Mouse (Mus musculus): Measurements from ENCODE around the gene Shisa6. TPM values are rescaled to one million over a fixed set of nuclear protein-coding genes. Genes with fewer than 3 reads are reported as not detected.

Shisa6 gene
- total RNA-seq (2017): not detected in 2 replicates

DNA sequence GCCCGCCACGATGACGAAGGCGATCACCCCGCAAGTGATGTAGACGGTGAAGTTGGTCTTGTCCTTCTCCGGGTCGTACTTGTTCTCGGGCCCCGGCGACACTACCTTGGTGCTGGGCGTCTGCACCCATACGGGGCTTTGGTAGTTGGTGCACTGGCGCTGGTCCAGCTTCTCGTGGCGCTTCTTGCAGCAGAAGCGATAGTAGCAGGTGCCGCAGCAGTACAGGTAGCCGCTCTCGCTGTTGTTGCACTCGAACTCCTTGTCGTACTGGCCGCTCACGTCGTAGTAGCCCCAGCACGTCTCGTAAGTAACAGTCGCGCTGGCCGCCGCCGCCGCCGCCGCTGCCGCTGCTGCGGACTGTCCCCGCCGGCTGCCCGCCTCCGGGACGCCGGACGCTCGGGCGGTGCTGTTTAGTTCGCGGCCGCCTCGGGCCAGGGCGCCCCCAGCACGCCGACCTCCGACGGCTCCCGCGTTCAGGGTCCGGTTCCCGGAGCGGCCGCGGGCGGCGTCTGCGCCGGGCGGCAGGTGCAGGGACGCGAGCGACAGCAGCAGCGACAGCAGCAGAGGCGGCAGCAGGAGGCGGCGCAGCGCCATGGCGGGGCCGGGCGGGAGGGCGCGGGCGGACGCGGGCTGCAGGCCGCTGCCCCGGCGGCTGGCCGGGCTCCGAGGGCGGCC is at the start of gene Shisa6:
Shisa6 (minus strand) TSS at position 594 of the 675 bp plus-strand sequence.
- no peak for ATAC-seq (replicated peaks; ENCODE audit: low read depth, poor library complexity, severe bottlenecking)

DNA sequence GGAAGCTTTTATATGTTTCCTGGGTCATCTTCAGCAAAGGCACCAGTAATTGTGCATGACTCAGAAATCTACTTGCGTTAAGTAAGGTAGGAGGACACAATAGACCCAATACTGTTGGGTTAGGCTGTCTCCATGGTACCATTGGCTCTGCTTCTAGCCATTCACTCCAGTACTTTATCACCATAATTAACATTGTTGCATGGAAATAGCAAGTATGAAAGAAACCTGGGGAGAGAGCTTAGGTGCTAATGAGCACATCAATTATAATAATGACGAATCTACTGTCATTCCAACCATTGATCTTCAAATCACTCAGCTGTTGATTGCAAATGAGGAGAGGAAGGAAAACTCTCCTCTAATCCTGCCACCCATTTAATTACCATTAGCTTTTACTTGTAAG is 48.1 kb upstream of the Shisa6 start:
- ATAC-seq (replicated peaks; ENCODE audit: low read depth, poor library complexity, severe bottlenecking): no peak

DNA sequence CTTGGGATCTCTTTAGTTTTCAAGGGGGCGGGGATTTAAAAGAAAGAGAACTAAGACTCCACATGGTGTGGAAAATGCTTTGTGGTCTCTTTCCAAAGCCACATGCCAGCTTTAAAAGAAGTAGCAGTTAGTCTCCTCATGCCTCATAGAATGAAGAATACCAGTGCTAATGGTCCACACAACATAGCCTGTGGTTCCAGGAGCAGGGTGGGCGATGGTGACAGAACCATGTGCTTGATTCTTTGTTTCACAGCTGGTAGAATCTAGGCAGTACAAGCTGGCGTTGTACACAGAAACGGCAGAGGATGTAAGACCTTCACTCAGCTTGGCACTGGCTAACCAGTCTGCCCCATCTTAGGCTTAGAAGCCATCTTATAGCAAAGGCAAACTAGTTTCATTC is 43.3 kb upstream of the Shisa6 start:
- ATAC-seq (replicated peaks; ENCODE audit: low read depth, poor library complexity, severe bottlenecking): no peak

DNA sequence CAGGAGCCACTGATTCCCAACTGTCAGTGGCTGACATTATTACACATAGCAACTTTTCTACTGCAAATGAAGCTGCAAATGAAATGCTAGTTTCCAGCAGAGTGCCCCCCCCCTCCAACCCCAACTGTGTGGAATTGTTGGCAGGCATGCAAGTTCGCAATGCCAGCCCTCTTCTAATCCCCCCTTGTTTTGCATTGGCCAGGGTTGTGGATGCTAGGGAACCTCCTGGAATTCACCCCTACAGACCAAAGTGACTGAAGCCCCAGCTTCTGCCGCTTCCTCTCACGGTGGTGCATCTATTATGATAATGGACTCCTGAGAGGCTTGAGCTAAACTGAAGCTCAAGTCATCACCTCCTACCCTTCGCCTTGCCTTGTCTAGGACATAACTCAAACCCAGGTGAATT is 42.6 kb upstream of the Shisa6 start:
- no peak for ATAC-seq (replicated peaks; ENCODE audit: low read depth, poor library complexity, severe bottlenecking)

DNA sequence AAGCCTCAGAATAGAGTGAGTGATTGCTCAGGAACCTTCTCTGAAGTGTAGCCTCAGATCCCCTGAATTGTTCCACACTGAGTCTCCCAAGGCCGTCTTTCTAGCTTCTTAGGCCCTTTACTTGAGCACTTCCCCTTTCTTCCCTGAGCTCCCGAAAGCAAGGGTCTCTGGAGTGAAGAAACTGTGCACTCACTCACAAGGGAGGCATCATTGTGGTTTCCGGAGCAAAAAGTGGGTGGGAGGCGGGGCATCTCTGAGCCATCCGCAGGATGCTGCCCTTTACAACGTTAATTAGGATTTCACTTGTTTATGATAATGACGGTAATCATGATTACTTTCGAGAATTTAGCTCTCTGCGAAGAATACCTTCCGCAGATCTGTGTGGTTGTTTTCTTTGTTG is 41.6 kb upstream of the Shisa6 start:
- ATAC-seq (replicated peaks; ENCODE audit: low read depth, poor library complexity, severe bottlenecking): peak; percentile 81

DNA sequence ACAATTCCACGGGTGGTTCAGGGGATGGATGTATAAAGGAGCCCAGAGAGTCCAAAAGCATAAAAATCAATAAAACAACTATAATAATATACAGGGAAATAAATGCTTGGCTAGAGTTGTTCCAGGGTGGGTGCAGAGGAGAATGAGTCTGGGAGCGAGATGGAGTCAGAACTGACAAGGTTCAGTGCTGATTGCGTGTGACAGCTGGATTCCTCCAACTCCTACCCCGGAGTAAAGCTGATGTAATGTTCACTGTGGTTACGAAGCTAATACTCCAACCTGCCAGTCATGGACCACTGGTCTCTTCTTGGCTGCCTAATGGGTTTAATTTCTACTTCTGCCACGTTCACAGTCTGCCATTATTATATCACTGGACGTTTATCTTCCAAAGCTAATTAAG is 36.5 kb upstream of the Shisa6 start:
- no peak for ATAC-seq (replicated peaks; ENCODE audit: low read depth, poor library complexity, severe bottlenecking)

DNA sequence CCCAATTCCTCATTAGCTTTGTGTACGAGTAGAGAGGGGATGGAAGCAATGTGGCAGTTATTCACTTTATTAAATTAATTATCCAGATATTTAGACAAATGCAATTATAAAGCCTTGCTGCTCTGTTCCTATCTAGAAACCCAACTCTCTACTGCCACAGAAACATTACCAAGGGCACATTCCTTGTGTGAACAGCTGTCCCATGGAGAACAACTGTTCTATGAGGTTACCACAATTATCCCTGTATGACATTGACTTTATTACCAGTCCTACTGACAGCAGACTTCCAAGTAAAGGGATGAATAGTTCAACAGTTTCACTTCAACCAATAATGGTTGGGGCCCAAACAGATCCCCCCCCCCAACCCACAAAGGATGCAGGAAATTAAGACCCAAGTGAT is 12.1 kb upstream of the Shisa6 start:
- no peak for ATAC-seq (replicated peaks; ENCODE audit: low read depth, poor library complexity, severe bottlenecking)

DNA sequence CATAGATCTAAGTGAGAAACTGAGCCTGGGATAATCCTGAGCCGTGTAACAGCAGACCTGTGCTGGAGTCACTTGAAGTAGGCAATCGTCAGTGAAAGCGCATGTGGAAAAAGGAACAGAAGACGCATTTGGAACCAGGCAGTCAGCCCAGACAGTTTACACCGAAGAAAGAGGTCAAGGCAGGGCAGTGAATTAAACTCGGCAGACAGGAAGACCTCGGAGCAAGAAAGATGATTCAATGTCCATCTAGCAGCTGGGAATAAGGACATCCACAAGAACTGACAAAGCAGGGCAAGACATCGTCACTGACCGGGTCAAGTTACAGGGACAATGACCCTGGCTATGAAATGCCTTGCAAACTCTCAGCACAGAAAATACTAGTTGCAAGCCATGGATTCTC is 10.1 kb upstream of the Shisa6 start:
- no peak for ATAC-seq (replicated peaks; ENCODE audit: low read depth, poor library complexity, severe bottlenecking)

DNA sequence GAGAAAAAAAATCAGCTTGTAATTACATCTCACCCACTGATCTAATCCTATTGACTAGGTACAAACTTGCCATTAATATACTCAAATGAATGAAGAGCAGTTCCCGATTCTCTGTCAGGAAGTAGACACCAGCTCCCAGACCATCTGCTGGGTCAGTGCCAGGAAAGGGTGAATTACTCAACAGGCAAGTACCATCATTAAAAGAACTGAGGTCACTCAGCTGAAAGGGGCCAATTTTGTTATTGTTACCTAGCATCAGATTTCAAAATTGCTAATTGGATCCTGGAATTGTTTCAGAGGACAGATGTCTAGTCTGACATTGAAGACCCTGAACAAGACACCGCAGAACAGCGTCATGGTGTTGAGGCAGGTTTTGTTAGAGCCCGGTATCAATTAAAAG is 9.4 kb upstream of the Shisa6 start:
- no peak for ATAC-seq (replicated peaks; ENCODE audit: low read depth, poor library complexity, severe bottlenecking)

DNA sequence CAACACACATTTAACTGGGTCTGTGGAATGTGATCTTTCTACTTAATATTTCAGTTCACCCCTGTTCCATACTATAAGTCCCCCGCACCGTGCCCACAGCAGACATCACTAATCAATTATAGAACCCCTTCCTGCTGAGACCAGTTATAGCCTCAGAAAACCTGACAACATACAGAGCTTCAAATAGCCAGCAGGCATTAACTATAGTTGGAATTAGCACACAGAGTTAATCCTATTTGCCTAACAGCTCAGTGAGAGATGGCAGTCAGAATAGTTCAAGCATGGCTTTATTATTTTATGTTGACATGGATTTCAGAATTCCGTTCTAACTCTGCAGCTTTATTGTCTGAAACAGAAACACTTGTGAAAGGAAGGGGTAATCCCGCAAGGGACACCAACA is 8.5 kb upstream of the Shisa6 start:
- ATAC-seq (replicated peaks; ENCODE audit: low read depth, poor library complexity, severe bottlenecking): no peak

DNA sequence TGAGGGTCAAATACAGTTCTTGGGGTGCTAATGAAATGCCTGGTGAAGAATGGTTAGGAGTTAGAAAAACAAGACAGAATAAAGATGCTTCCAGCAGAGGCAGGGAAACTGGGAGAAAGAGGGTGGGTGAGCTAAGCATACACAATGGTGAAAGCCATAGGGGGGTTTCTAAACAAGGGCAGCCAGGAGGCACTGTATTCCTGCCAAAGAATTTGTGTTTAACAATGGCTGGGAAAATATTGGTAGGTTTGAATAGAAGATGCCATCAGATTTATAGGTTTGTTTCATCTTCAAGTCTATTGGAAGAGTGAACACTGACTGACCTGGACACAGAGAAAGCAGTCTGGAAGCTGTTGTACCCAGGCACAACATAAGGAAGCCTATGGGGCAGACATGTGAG is 2.4 kb upstream of the Shisa6 start:
- ATAC-seq (replicated peaks; ENCODE audit: low read depth, poor library complexity, severe bottlenecking): no peak

DNA sequence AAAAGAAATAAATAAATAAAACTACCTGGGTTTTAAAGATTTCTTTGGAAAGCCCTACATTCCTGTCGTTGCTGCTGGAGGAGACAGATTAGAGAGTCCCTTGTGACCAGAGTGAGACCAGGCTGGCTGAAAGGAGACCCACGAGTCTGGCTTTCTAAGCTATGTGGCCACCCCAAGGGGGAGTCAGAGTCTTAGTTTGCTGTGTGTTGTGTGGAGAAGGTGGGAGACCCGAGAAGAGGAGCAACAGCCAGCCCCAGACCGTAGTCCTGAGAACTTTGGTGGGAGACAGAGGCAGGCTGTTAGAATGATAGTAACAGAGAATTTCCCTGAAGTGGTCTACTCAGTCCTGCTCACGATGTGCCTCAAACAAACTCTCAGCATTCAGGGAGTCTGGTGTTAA is 1.6 kb upstream of the Shisa6 start:
- ATAC-seq (replicated peaks; ENCODE audit: low read depth, poor library complexity, severe bottlenecking): no peak

DNA sequence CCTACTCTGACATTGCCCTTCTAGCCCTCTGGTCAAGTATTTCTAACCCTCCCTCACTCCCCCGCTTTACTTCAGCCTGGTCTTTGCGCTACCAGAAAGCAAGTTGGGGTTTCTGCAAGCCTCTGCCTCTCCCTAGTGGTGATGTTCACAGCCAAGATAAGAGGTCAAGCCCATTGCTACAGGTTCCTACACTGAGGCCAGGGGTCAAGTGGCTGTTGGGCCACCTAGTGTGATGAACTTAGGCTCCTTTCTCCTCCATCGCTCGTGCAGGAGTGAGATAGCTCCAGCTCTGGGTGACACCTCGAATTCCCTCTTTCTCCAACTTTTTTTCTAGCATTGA is 1.2 kb upstream of the Shisa6 start:
- no peak for ATAC-seq (replicated peaks; ENCODE audit: low read depth, poor library complexity, severe bottlenecking)

DNA sequence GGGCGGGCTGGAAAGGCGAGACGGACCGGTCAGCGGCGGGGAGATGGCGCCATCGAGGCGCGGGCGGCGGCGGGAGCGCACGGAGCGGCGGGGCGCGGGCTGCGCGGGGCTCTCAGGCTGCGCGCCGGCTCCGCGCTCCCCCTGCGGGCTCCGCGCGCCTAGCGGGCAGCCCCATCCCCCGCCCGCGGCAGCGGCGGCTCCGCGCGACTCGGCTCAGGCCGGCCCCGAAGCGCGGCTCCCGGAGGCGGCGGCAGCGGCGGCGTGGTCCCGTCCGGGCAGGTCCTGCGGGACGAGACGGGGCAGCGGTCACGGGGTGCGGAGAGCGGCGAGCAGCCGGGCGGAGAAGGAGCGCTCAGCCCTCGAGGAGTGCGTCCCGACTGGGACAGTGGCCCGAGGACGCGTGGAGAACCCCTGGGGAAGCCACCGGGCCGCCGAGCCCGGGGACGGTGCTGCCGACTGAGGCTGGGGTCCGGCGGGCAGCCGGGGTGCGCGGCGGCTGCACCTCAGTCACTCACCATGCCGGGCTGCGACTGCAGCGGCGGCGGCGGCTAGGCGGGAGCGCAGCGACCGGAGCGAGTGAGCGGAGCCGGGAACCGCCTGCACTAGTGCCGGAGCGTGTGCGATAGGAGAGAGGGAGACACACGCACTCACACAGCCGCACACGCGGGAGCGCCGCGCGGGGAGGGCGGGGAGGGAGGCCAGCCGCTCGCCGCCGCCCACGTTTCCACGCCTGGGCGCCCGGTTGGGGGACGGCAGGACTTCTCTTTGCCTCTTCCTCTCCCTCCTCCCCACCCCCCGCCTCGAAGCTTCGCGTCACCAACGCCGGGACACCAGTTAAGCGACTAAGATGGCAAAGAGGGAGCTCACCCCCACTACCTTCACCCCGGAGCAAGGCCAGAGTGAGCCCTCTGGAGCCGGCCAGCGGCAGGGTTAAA is 549 bp upstream of the Shisa6 start:
- ATAC-seq (replicated peaks; ENCODE audit: low read depth, poor library complexity, severe bottlenecking): no peak

DNA sequence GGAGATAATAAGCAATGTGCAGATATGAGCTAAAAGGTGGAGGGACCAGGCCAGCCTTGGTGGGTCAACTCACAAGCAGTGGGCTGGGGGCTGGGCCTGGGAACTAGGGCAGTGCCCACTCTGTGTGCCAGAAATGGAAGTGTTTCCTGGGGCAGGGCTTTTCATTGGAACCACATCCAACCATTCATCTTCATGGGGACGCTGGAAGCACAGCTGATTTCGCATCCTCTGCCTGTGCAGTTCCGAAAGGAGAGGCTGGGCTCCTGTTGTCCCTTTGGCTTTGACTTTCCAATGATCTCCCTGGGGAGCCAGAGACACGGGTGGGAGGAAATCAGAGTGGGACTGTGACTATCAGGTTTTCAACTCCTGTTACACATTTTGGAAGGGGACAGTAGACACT is 1.5 kb downstream of the Shisa6 start:
- ATAC-seq (replicated peaks; ENCODE audit: low read depth, poor library complexity, severe bottlenecking): no peak

DNA sequence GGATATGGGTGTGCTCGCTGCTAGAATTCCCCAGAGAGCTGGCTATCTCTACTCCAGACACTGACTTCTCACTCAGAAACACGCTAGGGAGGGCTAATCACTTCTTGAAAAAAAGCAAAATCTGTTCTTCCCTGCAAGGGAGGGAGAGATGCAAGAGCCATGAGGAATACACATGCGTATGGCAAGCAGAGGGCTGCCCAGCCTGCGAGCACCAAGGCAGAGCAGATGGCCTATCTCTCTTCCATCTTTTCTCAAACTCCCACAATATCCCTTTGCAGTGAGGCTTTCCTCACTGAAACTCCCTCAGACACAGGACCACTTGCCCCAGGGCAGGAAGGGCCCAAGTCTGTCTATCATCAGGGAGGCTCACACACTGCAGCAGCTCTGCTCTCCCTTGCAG is 3.4 kb downstream of the Shisa6 start:
- ATAC-seq (replicated peaks; ENCODE audit: low read depth, poor library complexity, severe bottlenecking): no peak

DNA sequence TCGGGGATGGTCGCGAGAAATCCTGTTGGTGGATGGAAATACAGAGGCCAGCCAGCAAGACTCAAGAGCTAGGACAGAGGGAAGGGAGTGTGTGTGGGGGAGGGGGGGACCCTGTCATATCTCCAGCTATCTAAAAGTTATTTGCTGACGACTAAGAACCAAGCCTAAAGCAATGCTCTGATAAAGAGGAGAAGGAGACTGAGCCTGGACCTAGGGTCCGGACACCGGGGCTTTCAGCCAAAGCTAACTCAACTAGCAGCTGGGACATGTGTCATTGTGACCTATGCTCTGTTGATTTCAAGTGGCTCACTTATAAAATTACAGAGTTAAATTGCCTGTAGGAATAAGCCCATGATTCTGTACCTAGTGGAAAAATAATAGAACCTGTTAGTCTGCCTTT is 6.4 kb downstream of the Shisa6 start:
- no peak for ATAC-seq (replicated peaks; ENCODE audit: low read depth, poor library complexity, severe bottlenecking)

DNA sequence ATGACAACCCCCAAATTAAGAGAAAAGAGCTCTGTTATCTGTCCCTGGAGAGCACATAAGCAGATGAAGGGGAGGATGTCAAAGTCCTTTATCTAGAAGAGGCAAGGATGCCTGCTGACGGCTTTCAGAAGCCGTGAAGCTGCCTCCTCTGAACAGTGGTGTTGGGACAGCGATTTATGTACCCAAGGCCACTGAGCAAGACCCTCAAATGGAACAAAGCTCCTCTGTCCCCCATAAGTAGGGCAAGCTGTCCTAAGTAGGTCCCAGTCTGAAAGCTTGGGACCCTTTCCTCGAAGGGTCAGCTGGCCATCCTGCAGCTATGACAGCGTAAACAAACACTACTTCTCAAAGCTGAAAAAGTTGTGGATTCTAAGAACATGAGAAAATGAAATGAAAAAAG is 11.4 kb downstream of the Shisa6 start:
- no peak for ATAC-seq (replicated peaks; ENCODE audit: low read depth, poor library complexity, severe bottlenecking)

DNA sequence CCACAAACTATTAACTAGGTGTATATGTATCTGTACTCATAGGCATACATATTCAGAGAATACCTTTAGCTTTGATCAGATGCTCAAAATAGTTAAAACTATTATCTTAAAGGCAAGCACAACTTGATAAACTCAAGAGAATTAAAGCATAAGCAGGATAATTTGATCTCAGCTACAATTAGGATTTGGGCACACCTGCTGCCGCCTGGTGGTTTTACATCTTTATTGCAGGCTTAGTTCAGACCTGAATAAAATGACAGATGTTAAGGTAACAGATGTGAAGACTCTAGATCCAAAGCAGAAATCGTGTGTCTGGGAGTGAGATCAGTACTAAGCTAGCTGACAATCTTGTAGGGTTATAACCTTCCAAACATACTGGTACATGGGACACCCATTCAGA is 24.8 kb downstream of the Shisa6 start:
- no peak for ATAC-seq (replicated peaks; ENCODE audit: low read depth, poor library complexity, severe bottlenecking)

DNA sequence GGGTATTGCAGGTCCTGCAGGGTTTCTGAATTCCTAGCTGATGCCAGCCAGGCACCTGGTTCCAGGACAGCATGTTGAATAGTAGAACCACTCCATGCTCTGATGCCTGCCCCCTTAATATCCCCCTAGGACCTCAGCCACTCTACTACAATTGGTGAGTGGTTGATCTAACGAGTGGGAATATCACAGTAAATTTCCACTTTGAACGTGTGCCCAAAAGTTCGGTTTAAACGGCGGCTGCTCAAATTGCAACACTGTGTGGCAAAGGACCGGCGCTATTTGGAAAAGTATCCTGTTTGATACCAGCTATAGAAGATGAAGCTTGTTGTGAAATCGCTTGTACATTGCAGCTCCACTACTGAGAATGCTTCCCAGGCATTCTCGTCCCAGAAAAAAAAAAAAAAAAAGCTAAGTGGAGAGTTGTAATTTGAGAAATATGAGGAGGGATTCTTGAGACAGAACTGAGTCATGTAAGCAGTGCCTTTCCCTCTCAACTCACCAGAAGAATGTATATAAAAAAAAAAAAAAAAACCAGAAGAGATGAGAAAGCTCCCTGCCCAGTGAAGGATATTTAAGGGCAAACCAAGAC is 26.8 kb downstream of the Shisa6 start:
- ATAC-seq (replicated peaks; ENCODE audit: low read depth, poor library complexity, severe bottlenecking): no peak

DNA sequence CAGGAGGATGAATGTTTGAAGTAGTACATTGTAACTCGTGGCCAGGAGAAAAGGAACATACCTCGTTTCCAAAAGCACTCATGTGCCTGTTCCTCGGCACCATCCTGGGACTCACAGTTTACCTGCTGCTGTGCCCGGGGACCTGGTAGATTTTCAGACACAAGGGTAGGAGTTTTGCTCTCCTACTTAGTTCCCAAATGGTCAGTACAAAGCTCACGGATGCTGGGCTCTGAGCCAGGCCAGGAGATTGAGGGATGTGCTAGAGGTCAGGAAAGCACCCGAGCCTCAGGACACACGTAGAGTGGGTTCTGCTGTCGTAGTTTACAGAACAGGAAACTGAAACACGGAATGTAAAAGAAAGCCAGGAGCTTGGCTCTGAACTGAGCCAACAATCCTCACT is 29.5 kb downstream of the Shisa6 start:
- ATAC-seq (replicated peaks; ENCODE audit: low read depth, poor library complexity, severe bottlenecking): no peak
